Mouse (Mus musculus): Measurements from ENCODE around the gene Kansl1. TPM values are rescaled to one million over a fixed set of nuclear protein-coding genes. Genes with fewer than 3 reads are reported as not detected.

Kansl1 gene
- total and polyA plus RNA-seq, 3 experiments = 17.3 to 48.4 (median 24.7) TPM

DNA sequence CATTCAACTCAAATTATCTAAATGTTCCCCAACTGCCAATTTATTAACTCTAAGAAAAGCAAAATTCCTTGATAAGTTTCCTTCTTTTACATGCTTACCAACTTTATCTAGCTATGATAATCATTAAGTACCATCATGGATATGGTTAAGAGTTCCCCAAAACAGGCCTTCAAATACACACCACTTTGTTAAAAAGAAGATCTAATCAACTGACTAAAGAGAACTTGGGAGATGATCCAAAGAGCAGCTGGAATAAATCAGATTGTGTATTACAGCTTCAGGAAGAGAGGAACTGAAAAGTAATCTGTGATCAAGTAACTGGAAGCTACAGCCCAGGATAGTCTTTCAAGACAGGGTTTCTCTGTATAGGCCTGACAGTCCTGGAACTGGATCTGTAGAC, 36.4 kb downstream of the Kansl1 start:
- H3K9ac ChIP-seq (ENCODE audit: insufficient read depth, low read depth) = no peak overlapping the region; the same call in 1 of the 2 replicates
- TF ChIP-seq SIN3A (IDR thresholded peaks at IDR 0.05; ENCODE audit: low read length) = no peak
- peaks cover 9 to 77% of the 10 kb centered on the region in 2 experiments for H3K4me1 ChIP-seq (ENCODE audit: control insufficient read depth in 1 of 2, insufficient read depth in 2 of 2)
- dilution Hi-C loops (cut with MboI; ENCODE audit: extremely low pct_ligation_motif_present, extremely low pct_unique_long_range_greater_than_20kb, low sequenced_read_pairs) = no loop called here
- no peak for DNase-seq (ENCODE audit: extremely low read depth)
- no peaks in the 10 kb centered on the region for H3K9me3 ChIP-seq (replicated peaks; ENCODE audit: low read length)
- H3K36me3 ChIP-seq (replicated peaks in 1 of 2; ENCODE audit: control insufficient read depth in 1 of 2, insufficient read depth in 1 of 2, low read length in 1 of 2) = peaks cover 7 to 42% of the 10 kb centered on the region in 2 experiments
- no peak overlapping the region for H3K4me3 ChIP-seq (replicated peaks in 1 of 3; ENCODE audit: low read depth in 2 of 3, low read length in 2 of 3, poor library complexity in 1 of 3)
- no peak overlapping the region for H3K4me2 ChIP-seq (ENCODE audit: insufficient read depth, low read depth, poor library complexity, severe bottlenecking)
- in situ Hi-C loops (cut with MboI; ENCODE audit: low pct_ligation_motif_present, low pct_unique_long_range_greater_than_20kb, low sequenced_read_pairs) = no loop called here
- no peak overlapping the region for H3K27ac ChIP-seq (ENCODE audit: insufficient read depth, low read depth)
- no peaks in the 10 kb centered on the region for H3K27me3 ChIP-seq (replicated peaks)
- H3K79me2 ChIP-seq (replicated peaks; ENCODE audit: control insufficient read depth, extremely low read depth, insufficient read depth, poor library complexity, severe bottlenecking) = peaks cover 91% of the 10 kb centered on the region

- dilution Hi-C loops (cut with MboI; ENCODE audit: extremely low pct_ligation_motif_present, extremely low pct_unique_long_range_greater_than_20kb, low sequenced_read_pairs) = no loop called here
- Histone ChIP-seq H3K79me2 (replicated peaks; ENCODE audit: control insufficient read depth, extremely low read depth, insufficient read depth, poor library complexity, severe bottlenecking) (peaks cover 91% of the 10 kb centered on the region), H3K27me3 (replicated peaks) (no peaks in the 10 kb centered on the region), H3K4me2 (ENCODE audit: insufficient read depth, low read depth, poor library complexity, severe bottlenecking) (no peak overlapping the region), H3K4me3 (replicated peaks in 1 of 3; ENCODE audit: low read depth in 2 of 3, low read length in 2 of 3, poor library complexity in 1 of 3) (no peak overlapping the region), H3K4me1 (ENCODE audit: control insufficient read depth in 1 of 2, insufficient read depth in 2 of 2) (peaks cover 8 to 77% of the 10 kb centered on the region in 2 experiments), H3K9me3 (replicated peaks; ENCODE audit: low read length) (no peaks in the 10 kb centered on the region), H3K36me3 (replicated peaks in 1 of 2; ENCODE audit: control insufficient read depth in 1 of 2, insufficient read depth in 1 of 2, low read length in 1 of 2) (peaks cover 7 to 42% of the 10 kb centered on the region in 2 experiments), H3K27ac (ENCODE audit: insufficient read depth, low read depth) (no peak overlapping the region), H3K9ac (ENCODE audit: insufficient read depth, low read depth) (no peak overlapping the region; the same call in 1 of the 2 replicates)
- no peak for DNase-seq (ENCODE audit: extremely low read depth)
- no peak for TF ChIP-seq CHD1 (IDR thresholded peaks at IDR 0.05; ENCODE audit: low read depth, low read length)
- no peak for TF ChIP-seq POLR2A (IDR thresholded peaks at IDR 0.05; ENCODE audit: low read depth, low read length)
- TF ChIP-seq MAZ (IDR thresholded peaks at IDR 0.05; ENCODE audit: low read depth, low read length) = no peak
- TF ChIP-seq E2F4 (IDR thresholded peaks at IDR 0.05; ENCODE audit: insufficient replicate concordance, low read depth, low read length) = no peak
- TF ChIP-seq PAX5 (IDR thresholded peaks at IDR 0.05; ENCODE audit: low read length) = no peak
- no peak for TF ChIP-seq ZKSCAN1 (IDR thresholded peaks at IDR 0.05; ENCODE audit: borderline replicate concordance, low read depth, low read length)
- TF ChIP-seq TBP (conservative IDR thresholded peaks at IDR 0.05; ENCODE audit: low read depth, low read length) = no peak
- no peak for TF ChIP-seq ELF1 (IDR thresholded peaks at IDR 0.05; ENCODE audit: low read depth, low read length)
- TF ChIP-seq MXI1 (IDR thresholded peaks at IDR 0.05; ENCODE audit: low read depth, low read length) = no peak
- no peak for TF ChIP-seq GABPA (IDR thresholded peaks at IDR 0.05; ENCODE audit: insufficient replicate concordance, low read depth, low read length)
- no peak for TF ChIP-seq JUN (IDR thresholded peaks at IDR 0.05; ENCODE audit: insufficient read depth, low read depth, low read length)
- in situ Hi-C loops (cut with MboI; ENCODE audit: low pct_ligation_motif_present, low pct_unique_long_range_greater_than_20kb, low sequenced_read_pairs) = no loop called here
These were observed 36.9 kb downstream of the Kansl1 start for GRCm38 (mm10) chr11:104431807-104432206.

- Histone ChIP-seq H3K27ac (ENCODE audit: insufficient read depth, low read depth) (peak overlapping the region; percentile 98), H3K9ac (ENCODE audit: insufficient read depth, low read depth) (peak overlapping the region; percentile 98), H3K4me3 (replicated peaks in 1 of 3; ENCODE audit: low read depth in 2 of 3, low read length in 2 of 3, poor library complexity in 1 of 3) (peak overlapping the region; percentile 17 to 36 (median 30)), H3K27me3 (replicated peaks) (no peaks in the 10 kb centered on the region), H3K4me1 (ENCODE audit: control insufficient read depth in 1 of 2, insufficient read depth in 2 of 2) (peaks cover 13 to 79% of the 10 kb centered on the region in 2 experiments; a peak in 3 of 4 replicates), H3K9me3 (replicated peaks; ENCODE audit: low read length) (no peaks in the 10 kb centered on the region), H3K36me3 (replicated peaks in 1 of 2; ENCODE audit: control insufficient read depth in 1 of 2, insufficient read depth in 1 of 2, low read length in 1 of 2) (peaks cover 23 to 53% of the 10 kb centered on the region in 2 experiments), H3K4me2 (ENCODE audit: insufficient read depth, low read depth, poor library complexity, severe bottlenecking) (peak overlapping the region; percentile 100), H3K79me2 (replicated peaks; ENCODE audit: control insufficient read depth, extremely low read depth, insufficient read depth, poor library complexity, severe bottlenecking) (peaks cover 89% of the 10 kb centered on the region)
- in situ Hi-C loops (cut with MboI; ENCODE audit: low pct_ligation_motif_present, low pct_unique_long_range_greater_than_20kb, low sequenced_read_pairs) = no loop called here
- DNase-seq (ENCODE audit: extremely low read depth) = peak; percentile 98
- dilution Hi-C loops (cut with MboI; ENCODE audit: extremely low pct_ligation_motif_present, extremely low pct_unique_long_range_greater_than_20kb, low sequenced_read_pairs) = no loop called here
- TF ChIP-seq HCFC1 (IDR thresholded peaks at IDR 0.05; ENCODE audit: low read depth, low read length) = peak; percentile 80
- peak; percentile 76 for TF ChIP-seq BHLHE40 (IDR thresholded peaks at IDR 0.05; ENCODE audit: low read depth, low read length)
- peak; percentile 96 for TF ChIP-seq MYC (IDR thresholded peaks at IDR 0.05; ENCODE audit: low read depth, low read length)
- TF ChIP-seq CTCF (conservative IDR thresholded peaks at IDR 0.05 in 1 of 2, IDR thresholded peaks at IDR 0.05 in 1 of 2; ENCODE audit: low read depth in 2 of 2, low read length in 2 of 2) = no peak
- TF ChIP-seq MAZ (IDR thresholded peaks at IDR 0.05; ENCODE audit: low read depth, low read length) = peak; percentile 78
- peak; percentile 91 for TF ChIP-seq ZNF384 (IDR thresholded peaks at IDR 0.05; ENCODE audit: low read depth, low read length)
- TF ChIP-seq POLR2AphosphoS2 (IDR thresholded peaks at IDR 0.05; ENCODE audit: low read depth, low read length) = no peak
- TF ChIP-seq TBP (conservative IDR thresholded peaks at IDR 0.05; ENCODE audit: low read depth, low read length) = peak; percentile 92
- peak; percentile 77 for TF ChIP-seq SIN3A (IDR thresholded peaks at IDR 0.05; ENCODE audit: low read length)
- peak; percentile 69 for TF ChIP-seq TCF12 (IDR thresholded peaks at IDR 0.05; ENCODE audit: low read depth, low read length)
- 0 out of 2 replicates have a peak, but pooled peaks have one; percentile 42 for TF ChIP-seq JUND (conservative IDR thresholded peaks at IDR 0.05; ENCODE audit: low read depth, low read length)
- TF ChIP-seq MXI1 (IDR thresholded peaks at IDR 0.05; ENCODE audit: low read depth, low read length) = peak; percentile 84; the same call in 1 of the 2 replicates
- TF ChIP-seq RCOR1 (conservative IDR thresholded peaks at IDR 0.05; ENCODE audit: low read depth, low read length) = 0 out of 2 replicates have a peak, but pooled peaks have one; percentile 20
- TF ChIP-seq MEF2A (IDR thresholded peaks at IDR 0.05; ENCODE audit: borderline replicate concordance, low read depth, low read length) = peak; percentile 93
- peak; percentile 42; the same call in 1 of the 2 replicates for TF ChIP-seq NELFE (IDR thresholded peaks at IDR 0.05; ENCODE audit: low read depth, low read length)
- TF ChIP-seq UBTF (IDR thresholded peaks at IDR 0.05; ENCODE audit: low read depth, low read length) = no peak
These were observed 43.8 kb downstream of the Kansl1 start for GRCm38 (mm10) chr11:104424727-104425416.

Data from CH12.LX (cell line).